In the genomic region with DNA sequence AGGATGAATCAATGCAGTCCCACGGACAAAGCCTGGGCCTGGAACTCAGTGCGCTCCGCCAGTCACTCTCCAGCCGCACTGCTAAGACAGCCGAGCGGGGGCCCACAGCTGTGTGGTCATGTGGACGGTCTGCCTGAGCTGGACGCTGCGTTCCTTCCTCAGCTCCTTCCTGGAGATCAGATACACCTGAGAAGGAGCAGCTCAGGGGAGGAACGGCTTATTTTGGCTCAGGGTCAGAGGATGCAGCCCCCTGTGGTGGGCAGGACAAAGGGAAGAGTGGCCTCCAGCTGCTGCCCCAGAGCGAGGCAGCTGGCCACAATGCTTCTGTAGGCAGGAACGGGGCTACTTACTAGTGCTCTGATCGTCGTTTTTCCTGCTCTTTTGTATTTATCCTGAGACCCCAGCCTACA, we compare ENCODE assay signal across 8 mouse cellular contexts. TPM values are rescaled to one million over a fixed set of nuclear protein-coding genes. Genes with fewer than 3 reads are reported as not detected.
DNase-seq lines count a peak whose midpoint lies in the region; ATAC-seq and TF ChIP-seq lines count a peak whose summit lies in the region.

No protein-coding gene starts in this region.

- H3K27ac ChIP-seq in embryonic facial prominence, embryonic 13.5 days, result no peak overlapping the region
- H3K27ac ChIP-seq in hindbrain, postnatal 0 days, result no peak overlapping the region
- no peak overlapping the region for H3K27ac ChIP-seq in neural tube, embryonic 12.5 days

- peak overlapping the region; percentile 2; the same call in 1 of the 2 replicates for H3K4me3 ChIP-seq in embryonic facial prominence, embryonic 13.5 days
- no peak overlapping the region for H3K4me3 ChIP-seq in hindbrain, postnatal 0 days (ENCODE audit: low read length)
- H3K4me3 ChIP-seq in neural tube, embryonic 12.5 days, result no peak overlapping the region

- no peak for ATAC-seq in embryonic facial prominence, embryonic 13.5 days (ENCODE audit: insufficient number of reproducible peaks, insufficient read depth, low FRiP score, low TSS enrichment, low read depth)
- peak; percentile 61; the same call in 1 of the 2 replicates for ATAC-seq in hindbrain, postnatal 0 days
- 0 out of 2 replicates have a peak, but pooled peaks have one; percentile 29 for ATAC-seq in neural tube, embryonic 12.5 days (ENCODE audit: low FRiP score, low read depth)

- peak overlapping the region; percentile 56; the same call in 1 of the 2 replicates for H3K9ac ChIP-seq in embryonic facial prominence, embryonic 13.5 days
- H3K9ac ChIP-seq in hindbrain, postnatal 0 days (replicated peaks; ENCODE audit: low read length), result no peak overlapping the region
- no peak overlapping the region for H3K9ac ChIP-seq in neural tube, embryonic 12.5 days

- no peaks in the 10 kb centered on the region; the same call in 1 of the 2 replicates for H3K27me3 ChIP-seq in embryonic facial prominence, embryonic 13.5 days
- H3K27me3 ChIP-seq in hindbrain, postnatal 0 days (ENCODE audit: insufficient read depth, low read length), result no peaks in the 10 kb centered on the region
- H3K27me3 ChIP-seq in neural tube, embryonic 12.5 days (replicated peaks), result no peaks in the 10 kb centered on the region

- WGBS in embryonic facial prominence, embryonic 13.5 days, result 8% methylated on average over 14 of the region's 14 CpGs
- WGBS in hindbrain, postnatal 0 days, result 4% methylated on average over 14 of the region's 14 CpGs
- 9% methylated on average over 14 of the region's 14 CpGs for WGBS in neural tube, embryonic 12.5 days

- no peaks in the 10 kb centered on the region for H3K36me3 ChIP-seq in embryonic facial prominence, embryonic 13.5 days
- H3K36me3 ChIP-seq in hindbrain, postnatal 0 days (ENCODE audit: insufficient read depth, low read length), result no peaks in the 10 kb centered on the region
- H3K36me3 ChIP-seq in neural tube, embryonic 12.5 days, result no peaks in the 10 kb centered on the region

- no peaks in the 10 kb centered on the region for H3K9me3 ChIP-seq in embryonic facial prominence, embryonic 13.5 days
- H3K9me3 ChIP-seq in hindbrain, postnatal 0 days (ENCODE audit: low read length), result no peaks in the 10 kb centered on the region
- H3K9me3 ChIP-seq in neural tube, embryonic 12.5 days, result no peaks in the 10 kb centered on the region

- peak; percentile 5 for DNase-seq in kidney, postnatal 14 days
- DNase-seq in kidney, adult 9 months, result no peak
- DNase-seq in hindbrain, postnatal 0 days (ENCODE audit: low spot score), result peak; percentile 24
- DNase-seq in spleen, postnatal 4 days (ENCODE audit: low spot score in 2 of 2), result no peak
- DNase-seq in left cerebral cortex, adult 9 months (ENCODE audit: low spot score in 2 of 2), result no peak
- no peak for DNase-seq in layer of hippocampus, postnatal 14 days (ENCODE audit: low spot score in 2 of 2)

- peaks cover 10% of the 10 kb centered on the region for H3K4me1 ChIP-seq in embryonic facial prominence, embryonic 13.5 days
- peaks cover 3% of the 10 kb centered on the region for H3K4me1 ChIP-seq in hindbrain, postnatal 0 days (ENCODE audit: insufficient read depth, low read length)
- H3K4me1 ChIP-seq in neural tube, embryonic 12.5 days, result 0 out of 2 replicates have a peak, but pooled peaks cover 10% of the 10 kb centered on the region

- peak overlapping the region; percentile 50 for H3K4me2 ChIP-seq in embryonic facial prominence, embryonic 13.5 days
- H3K4me2 ChIP-seq in hindbrain, postnatal 0 days (ENCODE audit: low read depth, low read length), result peak overlapping the region; percentile 42
- H3K4me2 ChIP-seq in neural tube, embryonic 12.5 days (replicated peaks), result peak overlapping the region; percentile 48

- no peak for TF ChIP-seq CTCF in hindbrain, postnatal 0 days (IDR thresholded peaks at IDR 0.05; ENCODE audit: low read depth)

RNA-seq across cellular contexts. Expression of gene Xrcc2, which starts 51.0 kb away (rescaled TPM):
- polyA plus RNA-seq in embryonic facial prominence, embryonic 13.5 days (2015; fragmentation: Nextera tagmentation; extraction: Ambion mirVana), result 11.2 and 13.4 TPM in 2 replicates
- 13.4 and 23.2 TPM in 2 replicates for total RNA-seq in hindbrain, postnatal 0 days (2014; rRNA removed)
- polyA plus RNA-seq in hindbrain, postnatal 0 days (2015; fragmentation: Nextera tagmentation; extraction: Ambion mirVana), result 5.5 and 5.7 TPM in 2 replicates
- polyA plus RNA-seq in neural tube, embryonic 12.5 days (2016; fragmentation: Nextera tagmentation; extraction: Ambion mirVana), result 8.2 TPM in 2 replicates
- total RNA-seq in layer of hippocampus, postnatal 14 days (2021), result 1 to 10 TPM; 4.5 to 6.1 TPM

Comparison
In these comparisons a context has a peak if more than half of its experiments do, and no peak if none do; other contexts are left out.
1. DNase-seq: peak in kidney, postnatal 14 days (single experiment) and hindbrain, postnatal 0 days (single experiment); none in kidney, adult 9 months (single experiment), spleen, postnatal 4 days (0 of 2), left cerebral cortex, adult 9 months (0 of 2) and layer of hippocampus, postnatal 14 days (0 of 2).
2. Peak in every context shown above with its lines, with median percentiles within 50 percentile points of each other: H3K4me2 ChIP-seq.